Mouse (Mus musculus): ENCODE measurements at regions not wholly inside any gene's neighbourhood (a gene's known extent, or its start where the extent isn't known, plus 50 kb on each side); places are given as distances from the start of the nearest gene placed in this dataset.

DNA sequence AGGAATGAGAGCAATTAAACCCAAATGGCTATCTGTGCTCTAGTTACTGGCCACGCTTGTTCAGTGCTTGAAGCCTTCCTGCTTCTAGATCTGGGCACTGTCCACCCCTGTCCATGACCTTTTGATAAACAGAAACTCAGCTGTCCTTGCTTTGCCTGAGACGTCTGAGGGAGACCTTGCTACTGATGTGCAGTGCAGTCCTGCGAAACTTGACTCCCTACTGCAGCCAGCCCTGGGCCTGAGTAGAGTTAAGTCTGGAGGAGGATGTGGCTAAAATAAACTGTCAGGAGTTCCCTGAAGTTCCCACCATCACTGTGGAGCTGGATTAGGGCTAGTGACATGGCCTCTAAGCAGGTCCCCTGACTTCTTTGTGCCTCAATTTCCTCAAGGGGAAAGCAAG is 88.4 kb upstream of the Cxcr4 start:
- TF ChIP-seq CTCF (IDR thresholded peaks at IDR 0.05; ENCODE audit: control insufficient read depth, insufficient read depth, insufficient replicate concordance, low read depth, low read length): no peak
- TF ChIP-seq POLR2A (IDR thresholded peaks at IDR 0.05; ENCODE audit: control insufficient read depth, low read depth, low read length): no peak
